Mouse (Mus musculus) hindbrain, embryonic 13.5 days (tissue): ENCODE results near the gene Nf1. TPM values are rescaled to one million over a fixed set of nuclear protein-coding genes. Genes with fewer than 3 reads are reported as not detected.

ENCODE experiments used
- ATAC-seq: fragments of 200-750 bp; cut with Nextera tagmentation; 2 replicates; pipeline ENCODE4 v1.8.0; 2017; ENCODE audit warnings: moderate TSS enrichment; ENCODE audit not compliant: low FRiP score
- H3K27ac ChIP-seq: fragments of 300-500 bp; sonication (generic); 2 replicates; pipeline ENCODE4 v1.5.1; 2015; ENCODE audit warnings: inconsistent platforms, mild to moderate bottlenecking, moderate library complexity
- H3K27me3 ChIP-seq: fragments of 300-500 bp; sonication (generic); 2 replicates; pipeline ENCODE4 v1.6.1; 2015; ENCODE audit warnings: mild to moderate bottlenecking, inconsistent platforms
- H3K36me3 ChIP-seq: fragments of 300-500 bp; sonication (generic); 2 replicates; pipeline ENCODE4 v1.6.1; 2015; ENCODE audit warnings: mild to moderate bottlenecking, inconsistent platforms
- H3K4me1 ChIP-seq: fragments of 300-500 bp; sonication (generic); replicated peaks from 2 replicates; pipeline ENCODE4 v1.6.1; 2015; ENCODE audit warnings: inconsistent platforms
- H3K4me2 ChIP-seq: fragments of 300-500 bp; sonication (generic); 2 replicates; pipeline ENCODE4 v1.6.1; 2015; ENCODE audit warnings: inconsistent platforms, mild to moderate bottlenecking, moderate library complexity
- H3K4me3 ChIP-seq: fragments of 300-500 bp; sonication (generic); 2 replicates; pipeline ENCODE4 v1.5.1; 2015; ENCODE audit warnings: mild to moderate bottlenecking, inconsistent platforms
- H3K9ac ChIP-seq: fragments of 300-500 bp; sonication (generic); 2 replicates; pipeline ENCODE4 v1.6.1; 2015; ENCODE audit warnings: mild to moderate bottlenecking, inconsistent platforms
- H3K9me3 ChIP-seq: fragments of 300-500 bp; sonication (generic); 2 replicates; pipeline ENCODE4 v1.6.1; 2016; ENCODE audit warnings: inconsistent platforms
- WGBS: fragments of 180-500 bp; shearing (Covaris S2); methylation state at CpG from one replicate; pipeline ENCODE4 v1.1.7; 2015; 5-methylcytosine and 5-hydroxymethylcytosine counted together
- polyA plus RNA-seq: library from polyadenylated mRNA; unstranded; fragments of >200 nt; fragmentation: Nextera tagmentation; extraction: Ambion mirVana; gene quantifications from 2 replicates; pipeline ENCODE4 v1.2.1, GENCODE M21; 2015

The Nf1 gene
- polyA plus RNA-seq, 1 experiment from 2014 or later: 7.8 TPM

DNA sequence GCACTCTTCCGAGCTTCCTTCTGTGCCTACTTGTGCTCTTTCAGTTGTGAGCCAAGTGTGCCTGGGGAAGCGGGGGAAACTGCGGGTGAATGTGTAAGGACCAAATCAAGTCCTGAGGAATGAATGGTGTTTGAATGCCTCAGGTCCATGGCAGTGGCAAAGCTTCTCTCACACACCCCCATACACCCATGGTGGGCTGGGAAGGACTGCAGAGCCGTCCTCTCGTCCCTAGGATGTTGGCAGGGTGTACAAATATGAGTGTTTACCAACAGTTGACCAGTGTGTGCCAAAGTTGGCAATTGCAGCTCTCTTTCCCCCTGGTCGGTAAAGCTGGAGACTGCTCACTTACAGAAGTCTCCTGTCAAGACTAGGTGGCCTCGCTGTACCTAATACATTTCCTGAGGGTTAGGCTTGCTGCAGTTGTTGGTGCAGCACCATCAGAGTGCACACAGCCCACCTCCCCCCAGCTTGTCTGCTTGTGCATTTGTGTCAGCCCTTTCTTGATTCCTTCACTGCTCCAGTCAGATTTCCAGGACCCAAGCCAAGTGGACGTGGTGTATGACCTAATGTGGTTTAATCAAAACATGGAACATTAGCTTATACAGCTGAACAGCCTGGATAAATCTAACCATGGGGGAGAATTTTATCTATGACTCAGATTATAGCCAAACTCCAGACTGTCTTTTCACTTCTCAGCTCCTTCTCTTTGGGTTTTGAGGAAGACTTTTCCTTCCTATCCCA is 194.6 kb downstream of the Nf1 start:
- no peak for ATAC-seq
- Histone ChIP-seq H3K4me1 (no peaks in the 10 kb centered on the region; the same call in 1 of the 2 replicates), H3K36me3 (peaks cover 20% of the 10 kb centered on the region), H3K4me2 (no peak overlapping the region), H3K9me3 (no peaks in the 10 kb centered on the region), H3K27ac (no peak overlapping the region), H3K9ac (no peak overlapping the region), H3K4me3 (no peak overlapping the region), H3K27me3 (no peaks in the 10 kb centered on the region)
- 88% methylated on average over 8 of the region's 8 CpGs for WGBS

GRCm38 (mm10) chr11:79535554-79535953 is 196.1 kb downstream of the Nf1 start:
- 91% methylated on average over 4 of the region's 4 CpGs for WGBS

DNA sequence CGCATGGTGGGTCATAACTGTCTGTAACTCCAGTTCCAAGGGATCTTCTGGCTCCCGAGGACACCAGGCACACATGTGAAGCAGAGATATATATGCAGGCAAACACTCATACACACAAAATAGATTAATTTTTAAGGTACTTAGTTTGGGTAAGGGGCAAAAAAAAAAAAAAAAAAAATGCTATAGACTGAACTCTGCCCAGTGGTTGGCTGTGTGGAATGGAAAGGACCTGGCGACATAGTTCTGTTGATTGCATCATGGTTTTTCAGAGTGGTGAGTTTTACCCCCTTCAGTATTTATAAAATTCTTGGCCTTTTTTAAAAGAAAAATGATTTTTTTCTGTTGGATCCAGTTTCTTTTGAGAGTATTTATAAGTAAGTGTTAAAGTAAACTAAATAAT is 196.8 kb downstream of the Nf1 start:
- H3K9me3 ChIP-seq: no peaks in the 10 kb centered on the region
- H3K27me3 ChIP-seq: no peaks in the 10 kb centered on the region
- no peak for ATAC-seq
- peaks cover 32% of the 10 kb centered on the region for H3K36me3 ChIP-seq
- no peak overlapping the region for H3K4me3 ChIP-seq
- H3K4me2 ChIP-seq: no peak overlapping the region
- no peaks in the 10 kb centered on the region; the same call in 1 of the 2 replicates for H3K4me1 ChIP-seq
- no peak overlapping the region for H3K27ac ChIP-seq
- WGBS: 100% methylated on average over 3 of the region's 3 CpGs
- H3K9ac ChIP-seq: no peak overlapping the region

More at GRCm38 (mm10) chr11:79535554-79535953, 196.1 kb downstream of the Nf1 start:
- no peaks in the 10 kb centered on the region for H3K9me3 ChIP-seq
- H3K9ac ChIP-seq: no peak overlapping the region
- no peaks in the 10 kb centered on the region; the same call in 1 of the 2 replicates for H3K4me1 ChIP-seq
- peaks cover 30% of the 10 kb centered on the region for H3K36me3 ChIP-seq
- no peaks in the 10 kb centered on the region for H3K27me3 ChIP-seq
- no peak overlapping the region for H3K4me2 ChIP-seq
- H3K4me3 ChIP-seq: no peak overlapping the region
- no peak overlapping the region for H3K27ac ChIP-seq
- ATAC-seq: no peak

DNA sequence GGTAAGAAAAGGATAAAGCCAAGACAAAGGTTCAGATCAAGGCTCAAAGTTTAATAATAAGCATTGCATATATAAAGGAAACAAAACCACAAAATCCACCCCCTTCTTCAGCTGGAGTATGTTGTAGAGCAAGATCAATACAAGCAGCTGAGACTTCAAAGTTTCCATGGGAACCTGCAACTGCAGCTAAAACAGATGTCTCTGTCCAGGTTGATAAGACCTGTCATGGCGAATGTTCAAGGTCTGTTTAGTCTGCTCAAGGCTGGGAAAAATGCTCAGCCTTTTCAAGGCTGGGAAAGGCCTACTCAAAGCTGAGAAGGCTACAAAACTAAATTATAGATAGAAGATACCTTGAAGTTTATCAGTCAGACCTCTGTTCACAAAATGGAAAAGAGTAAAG is 213.1 kb downstream of the Nf1 start:
- Histone ChIP-seq H3K9ac (no peak overlapping the region), H3K36me3 (peaks cover 84% of the 10 kb centered on the region), H3K9me3 (no peaks in the 10 kb centered on the region), H3K4me2 (no peak overlapping the region), H3K4me1 (no peaks in the 10 kb centered on the region), H3K27me3 (no peaks in the 10 kb centered on the region), H3K4me3 (no peak overlapping the region), H3K27ac (no peak overlapping the region)
- ATAC-seq: no peak
- 87% methylated on average over 1 of the region's 1 CpGs for WGBS

GRCm38 (mm10) chr11:79560536-79560935 is 221.0 kb downstream of the Nf1 start:
- 96% methylated on average over 4 of the region's 4 CpGs for WGBS
- H3K27ac ChIP-seq: no peak overlapping the region
- ATAC-seq: no peak
- H3K4me3 ChIP-seq: no peak overlapping the region
- H3K9ac ChIP-seq: no peak overlapping the region
- H3K4me1 ChIP-seq: no peaks in the 10 kb centered on the region
- H3K9me3 ChIP-seq: no peaks in the 10 kb centered on the region
- no peaks in the 10 kb centered on the region for H3K27me3 ChIP-seq
- peaks cover 70% of the 10 kb centered on the region for H3K36me3 ChIP-seq
- H3K4me2 ChIP-seq: no peak overlapping the region

- no peak overlapping the region for H3K27ac ChIP-seq
- peaks cover 78% of the 10 kb centered on the region for H3K36me3 ChIP-seq
- no peaks in the 10 kb centered on the region for H3K4me1 ChIP-seq
- 91% methylated on average over 7 of the region's 7 CpGs for WGBS
- no peak overlapping the region for H3K9ac ChIP-seq
- no peaks in the 10 kb centered on the region for H3K27me3 ChIP-seq
- no peak overlapping the region for H3K4me3 ChIP-seq
- no peak for ATAC-seq
- no peaks in the 10 kb centered on the region for H3K9me3 ChIP-seq
- no peak overlapping the region for H3K4me2 ChIP-seq
These were observed 224.0 kb downstream of the Nf1 start for GRCm38 (mm10) chr11:79563493-79563892.

DNA sequence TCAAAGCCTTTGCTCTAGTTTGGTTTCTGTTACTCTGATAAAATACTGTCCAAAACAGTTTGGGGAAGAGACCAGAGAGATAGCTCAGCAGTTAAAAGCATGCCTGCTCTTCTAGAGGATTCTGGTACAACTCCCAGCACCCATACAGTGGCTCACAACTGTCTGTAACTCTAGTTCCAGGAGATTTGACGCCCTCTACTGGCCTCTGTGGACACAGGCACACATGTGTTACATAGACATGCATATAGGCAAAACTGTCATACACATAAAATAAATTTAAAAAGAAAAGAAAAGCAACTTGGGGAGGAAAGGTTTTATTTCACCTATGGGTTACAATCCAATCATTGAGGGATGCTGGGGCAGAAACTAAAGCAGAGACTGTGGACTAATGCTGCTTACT is 227.5 kb downstream of the Nf1 start:
- ATAC-seq: no peak
- 43% methylated on average over 1 of the region's 1 CpGs for WGBS
- Histone ChIP-seq H3K27me3 (no peaks in the 10 kb centered on the region), H3K9ac (no peak overlapping the region), H3K4me1 (no peaks in the 10 kb centered on the region), H3K36me3 (peaks cover 84% of the 10 kb centered on the region), H3K4me2 (no peak overlapping the region), H3K4me3 (no peak overlapping the region), H3K9me3 (no peaks in the 10 kb centered on the region), H3K27ac (no peak overlapping the region)

GRCm38 (mm10) chr11:79568197-79568911 is 228.9 kb downstream of the Nf1 start:
- Histone ChIP-seq H3K27me3 (no peaks in the 10 kb centered on the region), H3K27ac (no peak overlapping the region), H3K4me2 (no peak overlapping the region), H3K9ac (no peak overlapping the region), H3K4me3 (no peak overlapping the region), H3K4me1 (no peaks in the 10 kb centered on the region), H3K36me3 (peaks cover 83% of the 10 kb centered on the region), H3K9me3 (no peaks in the 10 kb centered on the region)
- ATAC-seq: no peak
- 93% methylated on average over 11 of the region's 11 CpGs for WGBS

DNA sequence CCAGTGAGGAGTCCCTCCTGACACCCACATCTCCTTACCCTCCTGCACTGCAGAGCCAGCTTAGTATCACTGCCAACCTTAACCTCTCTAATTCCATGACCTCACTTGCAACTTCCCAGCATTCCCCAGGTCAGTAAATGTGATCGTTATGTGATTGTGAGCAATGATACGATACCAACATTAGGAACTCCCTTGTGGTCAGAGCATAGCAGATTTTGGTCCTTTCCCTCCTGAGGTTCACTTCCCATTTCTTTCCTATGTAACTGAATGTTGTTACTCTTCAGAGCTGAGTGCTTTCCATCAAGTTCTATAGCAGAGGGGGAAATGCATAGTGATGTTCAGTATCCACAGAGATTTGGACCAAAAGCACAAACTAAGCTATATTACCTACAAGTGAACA is 230.8 kb downstream of the Nf1 start:
- WGBS: 89% methylated on average over 2 of the region's 2 CpGs
- no peaks in the 10 kb centered on the region for H3K9me3 ChIP-seq
- H3K9ac ChIP-seq: no peak overlapping the region
- H3K4me3 ChIP-seq: no peak overlapping the region
- H3K27me3 ChIP-seq: no peaks in the 10 kb centered on the region
- no peak overlapping the region for H3K27ac ChIP-seq
- no peaks in the 10 kb centered on the region for H3K4me1 ChIP-seq
- H3K36me3 ChIP-seq: peaks cover 91% of the 10 kb centered on the region
- ATAC-seq: no peak
- H3K4me2 ChIP-seq: no peak overlapping the region

DNA sequence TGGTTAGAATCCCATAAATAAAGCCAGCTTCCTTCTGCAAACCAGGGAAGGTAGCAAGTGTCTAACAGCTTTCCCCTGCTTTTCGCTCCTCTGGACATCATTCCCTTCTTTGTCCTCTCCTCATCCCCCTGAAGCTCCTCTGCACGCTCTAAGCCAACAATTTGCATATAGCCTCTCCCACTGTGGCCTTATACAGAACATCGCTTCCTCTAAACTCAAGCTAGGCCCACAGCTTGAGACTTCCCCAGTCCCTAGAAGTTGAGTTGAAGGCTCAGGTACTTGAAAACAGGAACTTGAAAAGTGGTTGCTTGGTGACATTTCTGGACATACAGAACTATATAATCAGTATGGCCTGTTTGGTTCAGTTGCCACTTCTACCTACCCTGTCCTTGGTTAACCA is 234.3 kb downstream of the Nf1 start:
- no peak overlapping the region for H3K4me3 ChIP-seq
- peaks cover 73% of the 10 kb centered on the region for H3K36me3 ChIP-seq
- no peaks in the 10 kb centered on the region for H3K27me3 ChIP-seq
- no peak overlapping the region for H3K4me2 ChIP-seq
- 81% methylated on average over 3 of the region's 3 CpGs for WGBS
- no peak overlapping the region for H3K27ac ChIP-seq
- no peaks in the 10 kb centered on the region for H3K4me1 ChIP-seq
- no peak overlapping the region for H3K9ac ChIP-seq
- no peaks in the 10 kb centered on the region for H3K9me3 ChIP-seq
- ATAC-seq: no peak

DNA sequence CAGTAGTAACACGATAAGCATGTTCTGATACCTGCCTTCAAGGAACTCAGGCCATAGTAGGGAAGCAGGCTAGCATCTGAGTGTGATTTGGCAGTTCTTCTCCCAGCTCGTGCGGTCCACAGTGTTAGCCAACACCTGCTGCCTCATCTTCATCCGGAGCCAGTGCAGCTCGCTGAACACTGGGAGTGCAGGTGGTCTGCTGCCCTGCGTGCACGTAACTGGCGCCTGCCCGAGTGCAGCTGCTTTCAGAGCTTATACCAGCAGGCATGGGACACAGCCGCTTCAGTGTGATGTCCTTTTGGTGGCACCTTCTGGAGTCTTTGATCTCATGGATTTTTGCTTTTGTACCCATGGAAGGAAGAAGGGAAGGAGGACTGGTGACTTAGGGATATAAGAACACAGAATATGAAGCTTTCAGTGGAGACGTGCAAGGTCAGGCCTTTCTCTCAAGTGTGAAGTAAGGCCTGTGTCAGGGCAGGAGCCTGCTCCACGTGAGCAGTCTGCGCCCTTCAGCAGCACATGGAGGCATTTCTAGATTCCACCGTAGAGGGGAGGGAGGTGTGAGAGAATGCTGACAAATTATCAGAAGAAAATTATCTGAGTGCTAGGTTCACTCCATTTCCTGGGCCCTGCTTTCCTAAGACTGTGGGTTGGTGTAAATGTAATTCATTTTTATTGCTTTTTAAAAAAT is 236.0 kb downstream of the Nf1 start:
- no peaks in the 10 kb centered on the region for H3K4me1 ChIP-seq
- no peaks in the 10 kb centered on the region for H3K27me3 ChIP-seq
- ATAC-seq: no peak
- no peak overlapping the region for H3K27ac ChIP-seq
- H3K9me3 ChIP-seq: no peaks in the 10 kb centered on the region
- H3K4me2 ChIP-seq: no peak overlapping the region
- H3K36me3 ChIP-seq: peaks cover 65% of the 10 kb centered on the region
- no peak overlapping the region for H3K9ac ChIP-seq
- 92% methylated on average over 14 of the region's 14 CpGs for WGBS
- no peak overlapping the region for H3K4me3 ChIP-seq

DNA sequence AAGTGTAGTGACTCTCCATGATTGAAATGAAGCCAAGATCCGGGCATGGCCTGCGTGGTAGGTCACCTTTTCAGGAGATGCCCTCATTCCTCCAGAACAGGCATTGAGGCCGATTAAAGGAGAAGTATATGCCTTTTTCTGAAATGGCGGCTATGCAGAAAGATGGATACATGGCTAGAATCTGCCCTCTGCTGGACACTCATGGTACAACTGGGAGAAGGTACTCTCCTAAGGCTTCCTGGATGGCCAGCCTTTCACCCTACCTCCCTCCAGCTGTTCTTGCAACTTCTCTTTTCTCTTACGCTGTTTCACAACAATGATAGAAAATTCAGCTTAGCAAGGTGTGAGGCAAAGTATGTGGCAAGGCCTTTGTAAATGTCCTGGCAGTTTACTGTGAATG is 238.2 kb downstream of the Nf1 start:
- no peak overlapping the region for H3K27ac ChIP-seq
- H3K4me1 ChIP-seq: no peaks in the 10 kb centered on the region
- WGBS: 45% methylated on average over 5 of the region's 5 CpGs
- no peak for ATAC-seq
- no peak overlapping the region for H3K4me2 ChIP-seq
- H3K9me3 ChIP-seq: no peaks in the 10 kb centered on the region
- H3K9ac ChIP-seq: no peak overlapping the region
- H3K36me3 ChIP-seq: peaks cover 44% of the 10 kb centered on the region
- no peak overlapping the region for H3K4me3 ChIP-seq
- H3K27me3 ChIP-seq: no peaks in the 10 kb centered on the region
